Mouse (Mus musculus) thymus, adult 2 months (tissue): ENCODE measurements around the gene Slc13a2.

Experiments
- CTCF ChIP-seq: fragments of 200-500 bp; IDR thresholded peaks from 2 replicates; pipeline ENCODE4 v1.5.1; 2012; ENCODE audit warnings: mild to moderate bottlenecking, control low read depth, low read length, moderate library complexity, borderline replicate concordance; ENCODE audit not compliant: control insufficient read depth, poor library complexity, insufficient read depth; ENCODE audit errors: extremely low read depth
- POLR2A ChIP-seq: fragments of 200-500 bp; IDR thresholded peaks from 2 replicates; pipeline ENCODE4 v1.6.1; 2012; ENCODE audit warnings: mild to moderate bottlenecking, low read length, control low read depth, moderate library complexity; ENCODE audit not compliant: control insufficient read depth, poor library complexity, insufficient read depth; ENCODE audit errors: extremely low read depth

DNA sequence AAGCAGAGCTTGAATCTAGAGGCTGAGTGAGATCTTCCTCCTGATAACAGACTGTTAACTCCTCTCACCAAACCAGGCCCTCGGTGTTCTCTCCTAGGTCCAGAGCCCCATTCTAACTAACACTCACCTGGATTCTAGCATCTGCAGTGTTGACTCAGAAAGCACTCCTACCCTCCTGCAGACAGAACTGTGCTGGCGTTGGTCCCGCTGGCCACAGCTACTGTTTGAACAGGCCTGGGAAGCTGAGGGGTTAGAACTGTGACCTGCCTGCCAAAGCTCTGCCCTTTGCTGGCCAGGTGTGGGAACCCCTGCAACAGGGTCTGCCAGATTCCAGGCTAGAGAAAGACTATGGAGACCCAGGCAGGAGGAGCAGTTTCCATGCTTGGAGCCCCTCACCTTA, 29.3 kb downstream of the Slc13a2 start:
- TF ChIP-seq CTCF (no peak), POLR2A (no peak)
